Mouse (Mus musculus) layer of hippocampus, adult 18-20 months (tissue): ENCODE measurements around the gene Manba. TPM values are rescaled to one million over a fixed set of nuclear protein-coding genes. Genes with fewer than 3 reads are reported as not detected.

Experiments
- DNase-seq, 2 experiments: peaks; one replicate each; pipeline ENCODE4 v3.0.0; 2022; ENCODE audit warnings: low spot score in 2 of 2
- total RNA-seq, 2 experiments: library from RNA; stranded (reverse); gene quantifications; 2 replicates each; pipeline ENCODE4 v1.2.3; 2021

The Manba gene
- total RNA-seq, 2 experiments from 2014 or later, result 8.5 TPM

DNA sequence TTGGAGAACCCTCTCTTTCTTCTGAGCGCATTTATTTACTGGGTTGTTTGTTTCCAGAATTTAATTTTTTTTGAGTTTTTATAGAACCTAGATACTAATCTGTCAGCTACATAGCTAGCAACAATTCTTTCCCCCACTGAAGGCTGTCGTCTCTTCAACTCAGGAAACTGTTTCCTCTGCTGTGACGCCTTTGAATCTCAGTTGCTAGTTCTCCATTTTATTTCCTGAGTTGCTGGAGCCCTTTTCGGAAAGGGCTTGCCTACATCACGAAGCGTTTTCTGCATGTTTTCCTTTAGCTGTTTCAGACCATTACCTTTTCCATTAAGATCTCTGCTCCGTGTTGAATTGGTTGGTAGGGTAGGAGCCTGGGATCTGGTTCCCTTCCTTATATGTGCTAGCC, 131.3 kb downstream of the Manba start:
- no peak for DNase-seq

Other genes with a start within 250 kb of the Manba start
- 1 to 10 TPM; 5.4 to 6.3 TPM for gene Bdh2, start 204.4 kb upstream of the Manba start, total RNA-seq
- gene Slc9b2, start 177.9 kb upstream of the Manba start, total RNA-seq, result 1 to 10 TPM; 2.3 to 3.0 TPM
- under 1 TPM in 1 of 2 experiments, not detected in 1; 0.28 TPM for gene Slc9b1, start 137.6 kb upstream of the Manba start, total RNA-seq
- gene Cisd2, start 61.7 kb upstream of the Manba start, total RNA-seq, result 10 to 100 TPM; 32.1 to 32.4 TPM
- gene Ube2d3, start 47.5 kb upstream of the Manba start, total RNA-seq, result 100 to 1,000 TPM; 233 to 238 TPM
- gene Nfkb1, start 205.9 kb downstream of the Manba start, total RNA-seq, result 10 to 100 TPM; 21.4 to 21.7 TPM